Mouse (Mus musculus): ENCODE measurements around the gene Phc1.

DNA sequence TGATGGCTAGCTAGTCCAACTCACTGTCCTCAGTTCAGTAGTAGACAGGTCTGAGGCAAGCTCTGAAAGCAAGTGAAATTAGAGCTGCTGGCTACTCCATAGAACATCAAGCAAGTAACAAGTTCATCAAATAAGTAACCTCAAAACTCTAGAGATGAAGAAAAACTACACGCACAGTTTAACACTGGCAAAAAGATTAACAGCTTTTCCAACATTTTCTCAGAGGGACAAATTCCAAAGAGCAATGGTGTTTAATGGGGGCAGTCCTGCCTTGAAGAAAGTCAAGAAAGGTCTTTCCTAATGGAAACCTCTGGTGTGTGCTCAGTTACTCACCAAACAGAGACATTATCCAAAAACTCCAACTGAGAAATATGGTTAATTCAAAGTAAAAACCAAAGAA lies 21.6 kb downstream of the Phc1 start:
- TF ChIP-seq CTCF (IDR thresholded peaks at IDR 0.05; ENCODE audit: borderline replicate concordance, insufficient read depth, low read depth, low read length), result no peak
- no peak for TF ChIP-seq POLR2A (IDR thresholded peaks at IDR 0.05; ENCODE audit: borderline replicate concordance, insufficient read depth, low read length)

All from cerebellum, adult 2 months (tissue).